Mouse (Mus musculus): ENCODE measurements at regions not wholly inside any gene's neighbourhood (a gene's known extent, or its start where the extent isn't known, plus 50 kb on each side); places are given as distances from the start of the nearest gene placed in this dataset.

DNA sequence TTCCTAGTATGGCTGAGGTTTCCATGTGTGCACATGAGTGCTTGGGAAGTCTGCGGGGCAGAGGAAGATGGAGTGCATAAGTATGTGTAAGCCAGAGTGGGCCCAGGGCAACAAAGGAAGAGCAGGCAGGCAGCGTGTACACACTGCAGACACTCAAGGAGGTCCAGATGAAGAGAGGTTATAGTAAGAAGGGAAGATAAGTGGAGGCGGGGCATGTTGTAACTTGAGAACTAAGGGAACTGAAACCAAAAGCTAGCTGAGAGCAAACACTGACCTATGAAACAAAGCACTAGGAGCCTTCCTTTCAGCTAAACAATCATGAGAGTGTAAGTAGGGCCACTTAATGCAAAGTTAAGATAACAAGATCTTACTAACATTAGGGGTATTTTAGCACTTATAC lies 249.3 kb upstream of the Thrb start:
- TF ChIP-seq CTCF (IDR thresholded peaks at IDR 0.05; ENCODE audit: low read depth) (no peak), EP300 (IDR thresholded peaks at IDR 0.05; ENCODE audit: low read depth) (no peak)
